Mouse (Mus musculus) cerebellum, adult 2 months (tissue): Measurements from ENCODE around the gene Camkmt.

ENCODE experiments used
- CTCF ChIP-seq: fragments of 200-500 bp; IDR thresholded peaks from 2 replicates; pipeline ENCODE4 v1.5.1; 2011; ENCODE audit warnings: low read depth, mild to moderate bottlenecking, control low read depth, low read length, moderate library complexity, borderline replicate concordance; ENCODE audit not compliant: insufficient read depth
- POLR2A ChIP-seq: fragments of 200-500 bp; IDR thresholded peaks from 2 replicates; pipeline ENCODE4 v1.6.1; 2011; ENCODE audit warnings: low read length, control low read depth, borderline replicate concordance; ENCODE audit not compliant: insufficient read depth

GRCm38 (mm10) chr17:85138393-85138792, 48.0 kb downstream of the Camkmt start:
- TF ChIP-seq POLR2A (no peak), CTCF (no peak)
